Mouse (Mus musculus) embryo, embryonic 9.5 days (tissue): ENCODE data around the gene Rnf111.
"Not testable (repeated sequence)": the region's sequence is repeated elsewhere in the genome, so short reads cannot be mapped to it uniquely, and the experiment has no call there.

Source experiments
- DNase-seq: peaks from one replicate; pipeline ENCODE4 v3.0.0-alpha.2; 2017; ENCODE audit errors: extremely low spot score

The Rnf111 gene

DNA sequence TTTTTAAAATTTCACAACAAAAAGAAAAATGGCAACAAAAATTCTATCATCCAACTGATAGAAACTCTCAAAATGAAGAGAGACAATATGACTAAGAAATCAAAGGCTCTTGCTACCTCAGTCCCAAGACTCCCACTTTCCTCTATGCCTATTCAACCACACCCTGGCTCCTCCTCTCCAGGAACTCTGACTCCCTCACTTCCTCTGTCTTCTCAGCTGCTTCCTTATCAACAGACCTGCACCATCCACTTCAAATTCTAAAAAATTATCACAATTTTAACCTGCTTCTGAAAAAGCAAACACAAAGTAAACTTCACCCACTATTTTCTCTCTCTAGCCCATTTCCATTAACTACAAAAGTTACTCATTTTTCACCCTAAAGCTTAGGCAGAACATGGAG lies 6.5 kb downstream of the Rnf111 start:
- no peak for DNase-seq

DNA sequence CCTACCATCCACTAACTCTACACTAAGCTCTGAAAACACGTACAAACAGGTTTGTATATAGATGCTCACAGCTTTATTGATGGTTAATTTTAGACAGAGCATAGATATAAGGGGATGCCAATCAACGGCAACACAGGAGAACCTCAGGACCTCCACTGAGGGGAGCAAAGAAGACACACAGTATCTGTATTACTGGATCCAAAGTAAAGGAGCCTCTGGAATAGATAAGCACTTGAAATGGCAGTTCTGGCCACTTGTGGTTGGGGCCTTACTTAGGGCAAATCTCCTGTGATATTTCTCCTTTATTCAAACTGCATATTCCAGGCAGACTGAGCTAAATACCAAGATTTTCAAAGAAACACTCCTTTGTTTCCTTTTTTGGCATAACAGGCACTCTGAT lies 10.5 kb downstream of the Rnf111 start:
- no peak for DNase-seq

DNA sequence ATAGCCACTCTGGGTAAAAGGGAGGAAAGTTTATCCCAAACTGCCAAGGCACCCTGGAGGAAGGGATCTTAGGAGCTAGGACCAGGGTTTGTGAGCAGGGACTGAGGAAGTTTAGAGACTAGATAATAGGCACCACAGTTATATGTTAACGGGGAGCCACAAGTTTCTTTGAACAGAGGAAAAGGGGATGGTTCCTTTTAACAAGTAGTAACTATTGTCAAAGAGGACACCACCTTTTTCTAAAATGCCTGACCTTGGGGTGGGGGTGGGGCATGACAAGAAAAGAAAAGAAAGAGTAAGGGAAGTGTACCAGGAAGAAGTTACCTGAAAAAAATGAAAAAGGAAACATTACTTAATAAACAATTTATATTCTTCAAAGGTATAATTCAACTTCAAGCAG lies 12.3 kb downstream of the Rnf111 start:
- no peak for DNase-seq

DNA sequence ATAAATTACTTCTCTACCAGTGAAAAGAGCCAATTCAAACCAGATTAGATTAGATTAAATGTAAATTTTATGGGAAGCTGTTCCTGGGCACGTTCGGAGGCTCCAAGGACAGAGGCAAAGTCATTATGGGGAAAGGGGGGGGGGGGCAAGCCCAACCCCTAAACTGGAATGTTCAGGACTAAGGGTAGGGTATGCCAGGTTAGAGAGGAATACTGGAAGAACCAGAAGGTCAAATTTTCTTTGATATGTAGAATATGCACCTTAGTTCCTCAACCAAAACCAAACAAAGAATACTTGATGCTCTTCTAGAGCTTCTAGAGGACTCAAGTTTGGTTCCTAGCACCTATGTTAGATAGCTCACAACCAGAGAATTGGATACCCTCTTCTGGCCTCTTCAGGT lies 16.1 kb downstream of the Rnf111 start:
- DNase-seq = no peak

DNA sequence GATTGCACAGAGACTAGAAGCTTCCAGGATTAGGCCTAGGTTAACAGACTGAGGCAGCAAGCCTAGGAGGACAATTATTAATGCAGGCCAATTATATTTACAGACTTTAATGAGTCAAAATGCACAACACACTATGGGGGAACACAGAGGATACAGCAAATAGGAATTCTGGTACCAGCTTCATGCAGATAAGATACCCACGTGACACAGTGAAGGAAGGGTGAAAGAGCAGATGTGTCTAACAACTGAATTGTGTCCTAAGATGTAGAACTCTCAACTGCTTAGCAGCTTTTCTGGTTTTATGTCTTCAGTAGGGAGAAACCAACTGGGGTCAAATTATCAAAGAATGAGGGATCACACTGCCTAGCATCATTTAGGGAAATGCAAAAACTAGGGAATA lies 17.7 kb downstream of the Rnf111 start:
- DNase-seq = no peak

DNA sequence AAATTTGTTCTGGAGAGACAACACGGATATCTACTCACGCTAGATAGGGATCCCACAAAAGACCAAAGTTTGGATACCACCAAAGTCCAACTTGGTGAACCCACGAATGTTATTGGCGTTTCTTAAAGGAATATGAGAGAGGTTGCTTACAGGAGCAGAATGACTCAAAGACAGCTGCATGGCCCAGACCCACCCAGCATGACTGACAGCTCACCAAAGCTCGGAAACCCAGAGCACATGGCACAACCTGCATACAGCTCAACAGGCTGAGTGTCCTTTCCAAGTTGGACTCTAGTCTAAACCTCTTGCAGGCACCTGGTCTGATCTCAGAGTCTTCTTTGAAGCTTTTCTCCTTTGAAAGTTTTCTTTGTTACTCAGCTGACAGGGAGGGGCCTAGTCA lies 20.0 kb downstream of the Rnf111 start:
- no peak for DNase-seq

DNA sequence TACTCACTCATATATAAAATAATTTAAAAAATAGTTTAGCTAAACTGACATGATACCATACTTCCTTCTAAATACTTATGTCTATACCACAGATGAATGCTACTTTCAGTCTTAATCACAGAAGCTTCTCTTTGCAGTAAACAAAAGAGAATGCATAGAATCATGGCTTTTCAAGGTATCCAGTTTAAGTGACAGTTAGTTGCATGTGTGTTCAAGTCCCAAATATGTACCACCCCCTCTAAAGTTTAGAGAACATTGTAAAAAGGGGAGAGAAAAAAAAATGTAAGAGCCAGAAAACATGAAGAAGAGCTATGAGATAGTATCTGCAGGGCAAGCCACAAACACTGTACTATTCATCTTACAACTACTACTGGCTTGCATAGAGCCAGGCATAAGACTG lies 21.7 kb downstream of the Rnf111 start:
- DNase-seq = no peak

DNA sequence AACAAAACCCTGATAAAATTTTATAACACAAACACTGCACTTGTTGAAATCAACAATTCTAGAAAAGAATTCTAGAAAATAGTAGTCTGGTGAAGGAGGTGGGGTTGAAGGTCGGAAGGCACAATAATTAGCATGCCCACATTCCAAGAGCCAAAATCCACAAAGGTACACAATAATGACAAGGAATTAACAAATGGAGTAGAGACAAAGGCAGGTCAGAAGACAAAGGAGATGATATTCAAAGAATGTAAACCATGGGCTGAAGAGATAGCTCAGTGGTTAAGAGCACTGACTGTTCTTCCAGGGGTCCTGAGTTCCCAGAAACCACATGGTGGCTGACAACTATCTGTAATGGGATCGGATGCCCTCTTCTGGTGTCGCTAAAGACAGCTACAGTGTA lies 26.3 kb downstream of the Rnf111 start:
- no peak for DNase-seq

DNA sequence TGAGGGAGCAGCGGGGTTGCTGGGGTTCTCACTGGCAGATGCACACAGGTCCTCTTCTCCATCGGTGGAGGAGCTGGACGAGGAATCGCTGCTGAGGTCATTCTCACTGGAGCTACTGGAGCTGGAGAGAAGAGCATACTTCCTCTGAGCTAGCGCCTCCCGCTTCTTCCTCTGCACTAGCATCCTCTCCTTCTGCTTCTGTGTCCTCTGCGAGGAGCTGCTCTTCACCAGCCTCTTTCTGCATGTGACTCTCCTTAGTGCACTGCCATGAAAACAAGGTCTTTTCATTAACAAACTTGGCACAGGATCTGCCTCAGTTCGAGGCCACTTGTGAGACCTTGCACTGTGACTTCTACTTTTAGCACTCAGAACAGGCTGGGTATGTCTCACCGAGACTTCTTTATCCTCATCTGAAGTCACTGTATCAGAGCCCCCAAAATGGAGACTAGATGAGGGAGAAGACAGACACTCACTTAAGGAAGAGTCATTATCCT lies 27.7 kb downstream of the Rnf111 start:
- DNase-seq = no peak

DNA sequence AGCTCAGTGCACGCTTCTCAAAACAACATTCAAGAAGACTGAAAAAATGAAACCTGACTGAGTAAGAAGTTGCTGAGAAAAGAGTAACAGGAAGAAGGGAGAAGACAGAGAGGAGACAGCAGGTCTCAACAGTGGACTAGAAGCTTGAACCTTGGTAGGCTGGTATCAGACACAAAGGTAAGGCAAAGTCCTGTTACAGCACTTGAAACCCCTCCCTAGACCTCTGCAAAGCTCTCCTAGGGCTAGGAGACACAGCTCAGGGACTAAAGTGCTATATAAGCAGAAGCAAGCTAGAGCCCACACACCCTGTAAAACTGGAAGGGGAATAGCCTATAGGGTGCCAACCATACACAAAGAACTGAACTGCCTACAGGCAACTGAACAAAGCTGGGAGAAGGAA lies 30.1 kb downstream of the Rnf111 start:
- DNase-seq = no peak

DNA sequence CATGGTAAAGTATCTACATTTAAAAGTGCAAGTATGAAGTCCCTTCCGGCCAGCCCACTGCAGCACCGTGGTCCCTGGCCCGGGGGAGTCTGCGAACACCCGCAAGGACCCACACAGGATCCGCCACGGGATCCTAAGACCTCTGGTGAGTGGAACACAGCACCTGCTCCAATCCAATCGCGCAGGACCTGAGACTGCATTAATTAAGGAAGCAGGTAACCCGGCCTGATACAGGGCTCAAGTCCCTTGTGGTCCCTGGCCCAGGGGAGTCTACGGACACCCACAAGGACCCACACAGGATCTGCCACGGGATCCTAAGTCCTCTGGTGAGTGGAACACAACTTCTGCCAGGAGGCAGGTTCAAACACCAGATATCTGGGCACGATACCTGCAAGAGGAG lies 40.4 kb downstream of the Rnf111 start:
- not testable (repeated sequence) for DNase-seq

DNA sequence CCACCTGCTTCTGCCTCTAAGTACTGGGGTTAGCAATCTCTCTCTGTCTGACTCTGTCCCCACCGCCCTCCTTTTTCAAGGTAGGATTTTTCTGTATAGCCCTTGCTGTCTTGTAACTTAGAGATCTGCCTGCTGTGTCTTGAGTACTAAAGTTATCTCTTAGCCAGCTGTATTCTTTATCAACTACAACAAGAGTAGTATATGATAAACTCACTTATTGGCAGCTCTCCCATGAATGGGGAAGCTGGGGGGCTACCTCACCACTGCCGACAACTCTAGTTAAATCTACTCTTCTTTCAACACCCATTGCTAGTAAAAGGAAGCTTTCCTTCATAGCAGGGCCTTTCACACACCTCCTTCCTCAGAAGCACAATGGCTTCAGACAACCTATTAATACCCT lies 51.2 kb downstream of the Rnf111 start:
- no peak for DNase-seq

DNA sequence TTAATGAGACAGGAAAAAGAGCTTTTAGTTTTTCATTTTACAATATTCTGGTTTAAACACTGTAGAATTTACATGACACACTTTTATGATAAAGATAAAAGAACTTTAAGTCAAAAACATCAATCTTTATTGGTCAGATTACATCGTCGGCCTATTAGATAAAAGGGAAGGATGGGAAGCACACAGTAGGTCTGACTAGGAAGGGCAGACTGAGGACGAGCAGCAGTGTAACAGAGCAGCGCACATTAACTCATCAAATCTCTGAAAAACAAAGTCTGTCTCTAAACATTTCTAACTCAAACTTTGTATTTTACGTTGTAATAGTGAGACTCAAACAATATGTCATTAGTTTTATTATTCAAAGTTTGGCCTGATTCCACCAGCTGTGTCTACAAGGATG lies 54.5 kb downstream of the Rnf111 start:
- DNase-seq = no peak

DNA sequence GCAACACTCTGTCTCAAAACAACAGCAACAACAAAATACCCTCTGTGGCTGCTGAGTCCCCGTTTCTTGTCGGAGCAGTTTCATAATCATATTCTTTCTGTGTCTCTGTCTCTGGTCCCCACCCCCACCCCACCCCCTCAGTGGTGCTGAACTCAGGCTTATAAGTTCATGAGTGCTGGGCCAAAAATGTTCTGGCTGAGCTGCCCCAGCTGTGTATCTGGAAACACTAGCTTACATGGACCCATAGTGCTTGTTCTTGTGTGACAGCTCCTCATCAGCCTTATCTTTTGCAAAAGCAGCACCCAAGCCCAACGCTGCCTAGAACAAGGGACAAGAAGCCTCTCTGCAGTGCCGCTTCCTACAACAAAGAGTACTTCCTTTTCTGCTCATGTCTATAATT lies 63.6 kb downstream of the Rnf111 start:
- DNase-seq = no peak

DNA sequence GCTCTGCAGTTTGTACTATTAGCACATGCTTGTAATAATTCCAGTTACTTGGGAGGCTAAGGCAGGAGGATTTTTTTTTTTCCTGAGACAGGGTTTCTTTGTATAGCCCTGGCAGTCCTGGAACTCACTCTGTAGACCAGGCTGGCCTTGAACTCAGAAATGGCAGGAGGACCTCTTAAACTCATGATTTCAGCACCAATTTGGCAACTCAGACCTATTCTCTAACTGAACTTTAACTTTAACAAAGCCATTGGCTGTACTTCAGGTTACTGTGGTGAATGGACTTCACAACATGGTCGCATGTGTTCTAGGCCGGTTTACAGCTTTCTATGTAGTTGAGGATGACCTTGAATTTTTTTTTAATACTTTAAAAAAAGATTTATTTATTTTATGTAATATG lies 80.9 kb downstream of the Rnf111 start:
- no peak for DNase-seq

DNA sequence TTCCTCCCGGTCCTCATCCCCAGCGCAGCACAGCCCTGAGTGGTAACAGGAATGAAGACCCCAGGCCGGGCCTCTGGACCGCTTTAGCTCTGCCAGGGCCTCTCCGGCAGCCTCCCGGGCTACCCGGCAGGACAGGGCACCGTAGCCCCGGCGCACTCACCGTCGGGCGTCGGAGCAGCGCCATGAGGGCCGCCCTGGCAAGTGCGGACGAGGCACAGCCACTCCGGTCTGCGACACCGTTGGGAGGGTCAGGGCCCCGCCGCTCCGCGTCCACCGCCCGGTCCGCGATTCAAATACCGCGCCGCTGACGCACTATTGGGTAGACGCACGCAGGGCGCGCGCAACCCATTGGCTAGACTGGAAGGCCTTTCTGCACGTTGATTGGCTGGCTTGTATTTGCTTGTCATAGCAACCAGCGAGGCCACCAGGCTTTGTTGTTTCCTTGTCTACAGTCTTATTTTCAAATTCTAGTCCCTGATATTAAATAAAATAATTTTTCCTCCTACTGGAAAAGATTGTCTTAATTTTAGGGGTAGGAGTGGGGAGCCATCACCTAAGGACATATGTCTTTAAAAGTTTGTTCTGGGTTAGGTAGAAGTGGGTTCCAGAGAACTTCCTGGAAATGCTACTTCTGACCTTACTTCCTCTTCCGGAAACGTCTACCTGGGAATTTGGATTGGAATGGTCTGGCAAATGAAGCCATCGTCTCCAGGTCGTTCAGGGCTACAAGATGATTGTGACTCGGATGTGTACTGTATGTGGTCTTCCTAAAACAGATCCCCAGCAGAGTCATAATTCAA lies 82.1 kb downstream of the Rnf111 start, which contains the start of gene Ccnb2:
Ccnb2 (minus strand) TSS at position 291 of the 800 bp plus-strand sequence.
- DNase-seq = peak; percentile 91

DNA sequence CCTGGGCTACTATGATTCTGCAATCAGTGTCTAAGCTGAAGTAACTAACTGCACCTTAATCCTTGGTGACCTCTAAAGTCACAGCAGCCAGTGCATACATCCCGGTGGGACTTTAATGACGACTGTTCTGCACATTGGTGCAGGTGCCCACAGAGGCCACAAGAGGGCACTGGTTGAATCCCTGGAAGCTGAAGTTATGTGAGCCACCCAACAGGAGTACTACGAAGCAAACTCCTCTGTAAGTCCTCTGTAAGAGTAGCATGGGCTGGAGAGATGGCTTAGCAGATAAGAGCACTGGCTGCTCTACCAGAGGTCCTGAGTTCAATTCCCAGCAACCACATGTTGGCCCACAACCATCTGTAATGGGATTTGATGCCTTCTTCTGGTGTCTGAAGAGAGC lies 87.1 kb downstream of the Rnf111 start:
- no peak for DNase-seq

DNA sequence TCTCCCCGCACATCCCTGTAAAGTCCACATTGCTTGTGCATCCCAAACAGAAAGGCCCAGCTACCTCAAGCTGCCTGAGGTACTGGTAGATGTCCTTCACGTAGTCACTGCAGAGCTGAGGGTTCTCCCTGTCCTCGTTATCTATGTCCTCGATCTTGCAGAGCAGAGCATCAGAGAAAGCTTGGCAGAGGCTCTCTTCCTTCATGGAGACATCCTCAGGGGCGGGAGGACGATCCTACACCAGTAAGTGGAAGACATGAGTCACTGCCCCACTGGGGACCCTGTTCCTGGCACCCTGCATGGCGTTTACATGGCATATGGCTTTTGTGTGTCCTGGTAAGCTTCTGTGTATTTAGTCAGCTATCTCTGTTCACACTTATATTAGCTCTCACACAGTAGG lies 90.5 kb downstream of the Rnf111 start:
- DNase-seq = no peak

DNA sequence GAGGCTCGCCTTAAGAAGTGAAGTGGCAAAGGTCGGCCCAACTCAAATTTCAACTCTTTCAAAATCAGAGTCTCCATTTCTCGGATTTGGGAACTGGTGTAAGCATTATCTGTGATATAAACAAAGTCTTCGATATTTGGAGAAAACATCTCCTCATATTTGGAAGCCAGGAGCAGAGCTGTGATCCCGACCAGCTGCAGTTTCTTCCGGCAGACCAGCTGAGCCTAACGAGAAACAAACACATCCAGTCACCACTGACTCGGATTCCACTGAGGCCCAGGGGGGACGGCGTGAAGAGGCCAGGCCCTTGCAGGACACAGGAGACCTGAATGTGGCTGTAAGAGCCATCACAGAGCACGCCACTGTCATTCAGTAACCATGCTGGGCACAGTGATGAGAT lies 92.9 kb downstream of the Rnf111 start:
- no peak for DNase-seq

DNA sequence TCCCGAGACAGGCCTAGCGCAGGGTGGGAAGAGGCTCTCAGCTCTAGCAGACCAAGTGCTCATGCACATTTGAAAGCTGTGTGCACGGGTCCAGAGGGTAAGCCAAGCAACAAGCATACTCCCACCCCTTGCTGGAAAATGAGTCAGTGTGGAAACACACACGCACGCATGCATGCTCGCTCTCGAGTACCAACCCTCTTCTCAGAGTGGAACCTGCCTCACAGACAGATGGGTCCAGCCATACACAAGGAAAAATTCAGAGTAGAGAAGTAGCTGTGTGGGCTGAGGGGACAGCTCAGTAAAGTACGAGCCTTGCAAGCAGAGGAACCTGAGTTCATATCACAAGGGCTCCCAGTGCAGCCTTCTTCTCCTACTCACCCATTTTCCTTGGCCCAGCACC lies 93.8 kb downstream of the Rnf111 start:
- DNase-seq = no peak

DNA sequence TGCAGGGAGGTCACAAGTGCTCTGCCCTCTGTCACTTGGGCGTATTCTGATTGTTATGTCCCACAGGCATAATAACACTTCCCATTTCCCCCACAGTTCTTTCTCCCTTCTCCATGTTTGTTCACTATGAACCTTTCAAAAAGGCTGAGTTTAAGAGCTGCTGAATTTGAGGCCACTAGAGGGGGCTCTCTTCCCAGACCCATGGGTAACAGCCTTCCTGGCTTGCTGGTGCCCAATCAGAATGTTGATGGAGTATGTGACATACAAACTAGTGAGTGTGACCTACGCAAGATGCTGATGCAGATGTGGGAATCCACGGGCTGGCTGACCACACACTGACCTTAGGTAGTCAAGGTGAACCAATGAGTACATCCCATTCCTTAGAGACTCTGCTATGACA lies 94.7 kb downstream of the Rnf111 start:
- DNase-seq = no peak

DNA sequence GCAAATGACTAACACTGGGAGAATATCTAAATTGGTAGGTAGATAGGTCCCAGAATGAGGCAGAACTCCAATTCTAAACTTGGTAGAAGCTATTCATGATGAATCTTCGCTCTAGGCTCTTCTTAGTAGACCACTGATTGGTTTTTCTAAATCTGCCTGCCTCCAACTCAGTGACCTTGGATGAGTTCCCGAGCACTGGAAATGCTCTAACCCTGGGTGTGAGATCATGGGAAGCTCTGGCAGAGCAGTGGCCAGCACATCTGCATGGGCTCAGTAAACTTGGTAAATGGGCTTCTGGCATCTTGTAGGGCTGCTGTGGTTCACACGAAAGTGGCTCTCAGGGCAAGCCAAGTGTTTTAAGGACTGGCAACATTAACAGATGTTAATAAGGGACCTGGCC lies 96.9 kb downstream of the Rnf111 start:
- no peak for DNase-seq

DNA sequence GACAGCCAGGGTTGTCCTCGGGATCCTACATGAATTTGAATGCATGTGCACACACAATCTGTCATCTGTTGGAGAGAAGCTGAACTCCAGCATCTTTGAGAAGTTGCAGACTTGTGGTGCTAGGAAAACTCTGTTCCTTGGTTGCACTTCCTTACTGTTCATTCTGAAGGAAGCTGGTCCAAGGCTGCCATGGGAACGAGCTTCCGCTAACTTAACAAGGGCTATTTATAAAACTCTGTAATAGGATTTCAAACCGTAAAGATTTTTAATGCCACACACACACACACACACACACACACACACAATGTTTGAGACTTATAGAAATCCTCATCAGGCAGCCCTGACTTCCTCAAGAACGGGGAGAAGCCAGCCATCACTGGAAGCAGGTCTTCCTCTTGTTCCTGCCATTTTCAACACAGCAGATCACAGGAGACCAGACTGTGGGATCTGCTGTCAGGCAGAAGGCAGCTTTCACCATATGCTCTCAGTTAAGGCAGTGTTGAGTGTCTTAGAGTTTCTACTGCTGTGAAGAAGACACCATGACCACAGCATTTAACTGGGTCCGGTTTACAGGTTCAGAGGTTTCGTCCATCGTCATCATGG lies 101.5 kb downstream of the Rnf111 start:
- no peak for DNase-seq

DNA sequence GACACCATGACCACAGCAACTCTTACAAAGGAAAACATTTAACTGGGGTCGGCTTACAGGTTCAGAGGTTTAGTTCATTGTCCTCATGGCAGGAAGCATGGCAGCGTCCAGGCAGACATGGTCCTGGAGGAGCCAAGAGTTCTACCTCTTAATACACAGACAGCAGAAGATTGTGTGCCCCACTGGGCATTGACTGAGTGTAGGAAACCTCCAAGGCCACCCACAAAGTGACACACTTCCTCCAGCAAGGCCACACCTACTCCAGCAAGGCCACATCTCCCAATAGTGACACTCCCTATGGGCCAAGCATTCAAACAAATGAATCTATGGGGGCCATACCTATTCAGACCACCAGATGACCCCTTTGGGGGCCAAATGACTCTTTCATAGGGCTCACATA lies 107.4 kb downstream of the Rnf111 start:
- DNase-seq = no peak
